Mouse (Mus musculus) midbrain, embryonic 16.5 days (tissue): ENCODE results near the gene Mark2. TPM values are rescaled to one million over a fixed set of nuclear protein-coding genes. Genes with fewer than 3 reads are reported as not detected.

ENCODE experiments used
- ATAC-seq: fragments of 200-750 bp; cut with Nextera tagmentation; 2 replicates; pipeline ENCODE4 v1.8.0; 2017; ENCODE audit warnings: moderate TSS enrichment
- H3K27ac ChIP-seq: fragments of 300-500 bp; sonication (generic); 2 replicates; pipeline ENCODE4 v1.5.1; 2014; ENCODE audit warnings: mild to moderate bottlenecking, low read length, mixed read lengths
- H3K27me3 ChIP-seq: fragments of 300-500 bp; sonication (generic); 2 replicates; pipeline ENCODE4 v1.6.1; 2014; ENCODE audit warnings: low read depth, low read length, mixed read lengths; ENCODE audit not compliant: control insufficient read depth, insufficient read depth
- H3K36me3 ChIP-seq: fragments of 300-500 bp; sonication (generic); 2 replicates; pipeline ENCODE4 v1.6.1; 2014; ENCODE audit warnings: mild to moderate bottlenecking, low read length, moderate library complexity, mixed read lengths; ENCODE audit not compliant: control insufficient read depth, insufficient read depth
- H3K4me1 ChIP-seq: fragments of 300-500 bp; sonication (generic); 2 replicates; pipeline ENCODE4 v1.6.1; 2014; ENCODE audit warnings: mild to moderate bottlenecking, low read length, mixed read lengths; ENCODE audit not compliant: control insufficient read depth, insufficient read depth
- H3K4me2 ChIP-seq: fragments of 300-500 bp; sonication (generic); 2 replicates; pipeline ENCODE4 v1.6.1; 2014; ENCODE audit warnings: mild to moderate bottlenecking, low read length, mixed read lengths
- H3K4me3 ChIP-seq: fragments of 300-500 bp; sonication (generic); 2 replicates; pipeline ENCODE4 v1.5.1; 2014; ENCODE audit warnings: low read depth, mild to moderate bottlenecking, low read length, moderate library complexity, mixed read lengths
- H3K9ac ChIP-seq: fragments of 300-500 bp; sonication (generic); 2 replicates; pipeline ENCODE4 v1.6.1; 2014; ENCODE audit warnings: low read depth, low read length, mixed read lengths
- H3K9me3 ChIP-seq: fragments of 300-500 bp; sonication (generic); replicated peaks from 2 replicates; pipeline ENCODE4 v1.6.1; 2014; ENCODE audit warnings: mild to moderate bottlenecking, low read length, mixed read lengths; ENCODE audit not compliant: control insufficient read depth, poor library complexity, severe bottlenecking
- WGBS: fragments of 180-500 bp; shearing (Covaris S2); extraction: QIAGEN DNeasy Blood & Tissue Kit; methylation state at CpG from one replicate; pipeline ENCODE4 v1.1.7; 2014; 5-methylcytosine and 5-hydroxymethylcytosine counted together
- polyA plus RNA-seq: library from polyadenylated mRNA; unstranded; fragments of >200 nt; fragmentation: Nextera tagmentation; extraction: Ambion mirVana; gene quantifications from 2 replicates; pipeline ENCODE4 v1.2.1, GENCODE M21; 2015

Gene Mark2
- polyA plus RNA-seq, 1 experiment from 2014 or later: 43.8 TPM

DNA sequence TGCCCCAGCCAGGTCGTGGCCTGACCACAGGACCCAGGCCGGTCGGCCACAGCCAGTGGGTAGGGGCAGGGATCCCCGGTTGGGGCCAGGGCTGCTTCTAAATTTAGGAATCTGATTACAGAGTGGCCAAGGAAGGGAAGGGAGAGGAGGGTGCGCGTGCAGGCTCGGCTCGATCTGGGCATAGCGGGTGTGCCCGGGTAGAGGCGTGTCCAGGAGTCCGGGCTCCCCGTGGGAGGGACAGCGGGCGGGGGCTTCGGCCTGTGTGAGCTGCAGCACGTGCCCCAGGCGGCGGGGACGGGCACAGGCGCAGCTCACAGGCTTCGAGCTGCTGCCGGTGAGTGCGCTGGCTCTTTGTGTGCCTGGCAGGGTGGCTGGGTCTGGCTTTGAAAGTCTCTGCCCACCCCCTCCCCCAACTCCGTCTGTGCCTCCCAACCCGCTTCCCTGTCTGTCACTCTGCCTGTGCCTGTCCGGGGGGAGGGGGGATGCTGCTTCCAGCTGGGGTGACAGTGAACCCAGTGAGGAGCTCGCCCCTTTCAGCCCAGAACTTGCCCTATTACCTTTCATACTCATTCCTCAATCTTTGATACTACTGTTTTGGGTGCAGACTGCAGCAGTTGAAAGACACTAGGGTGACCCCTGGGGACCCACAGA is 74.4 kb downstream of the Mark2 start, which contains the start of gene Rcor2:
Gene Rcor2 (plus strand): TSS at position 235 of the 651 bp plus-strand sequence.
- H3K4me2 ChIP-seq: peak within 1 kb of the TSS; percentile 64
- peak within 1 kb of the TSS; percentile 85 for H3K9ac ChIP-seq
- 2% methylated on average over 25 of the region's 28 CpGs for WGBS
- H3K4me1 ChIP-seq: peaks cover 48% of the 10 kb centered on the region
- peak within 1 kb of the TSS; percentile 93 for H3K27ac ChIP-seq
- no peaks in the 10 kb centered on the region for H3K27me3 ChIP-seq
- peak; percentile 49 for ATAC-seq
- H3K36me3 ChIP-seq: no peaks in the 10 kb centered on the region
- H3K4me3 ChIP-seq: peak within 1 kb of the TSS; percentile 60
- no peaks in the 10 kb centered on the region for H3K9me3 ChIP-seq

DNA sequence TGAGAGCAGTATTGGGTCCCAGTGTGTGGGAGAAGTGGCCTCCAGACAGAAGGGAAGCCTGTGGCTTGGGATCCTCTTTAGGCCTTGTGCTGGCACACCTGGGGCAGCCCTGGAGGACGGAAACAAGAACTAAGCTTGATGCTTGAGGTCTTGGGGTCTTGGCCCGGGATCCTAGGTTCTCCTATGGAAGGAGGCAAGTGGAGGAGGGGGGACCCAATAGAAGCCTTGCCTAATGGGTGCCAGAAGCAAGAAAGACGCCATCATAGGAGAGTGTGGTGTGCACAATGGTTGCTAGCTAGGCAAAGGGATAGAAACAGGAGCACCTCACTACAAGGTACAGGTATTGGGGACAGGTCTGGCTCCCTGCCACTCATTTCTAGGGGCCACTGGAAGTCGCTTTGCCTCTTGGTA is 75.2 kb downstream of the Mark2 start:
- no peaks in the 10 kb centered on the region for H3K27me3 ChIP-seq
- no peaks in the 10 kb centered on the region for H3K9me3 ChIP-seq
- peak overlapping the region; percentile 93 for H3K27ac ChIP-seq
- no peak overlapping the region; the same call in 1 of the 2 replicates for H3K9ac ChIP-seq
- H3K4me3 ChIP-seq: no peak overlapping the region
- H3K4me2 ChIP-seq: peak overlapping the region; percentile 64; the same call in 1 of the 2 replicates
- no peak for ATAC-seq
- peaks cover 45% of the 10 kb centered on the region for H3K4me1 ChIP-seq
- 25% methylated on average over 4 of the region's 4 CpGs for WGBS
- H3K36me3 ChIP-seq: no peaks in the 10 kb centered on the region

DNA sequence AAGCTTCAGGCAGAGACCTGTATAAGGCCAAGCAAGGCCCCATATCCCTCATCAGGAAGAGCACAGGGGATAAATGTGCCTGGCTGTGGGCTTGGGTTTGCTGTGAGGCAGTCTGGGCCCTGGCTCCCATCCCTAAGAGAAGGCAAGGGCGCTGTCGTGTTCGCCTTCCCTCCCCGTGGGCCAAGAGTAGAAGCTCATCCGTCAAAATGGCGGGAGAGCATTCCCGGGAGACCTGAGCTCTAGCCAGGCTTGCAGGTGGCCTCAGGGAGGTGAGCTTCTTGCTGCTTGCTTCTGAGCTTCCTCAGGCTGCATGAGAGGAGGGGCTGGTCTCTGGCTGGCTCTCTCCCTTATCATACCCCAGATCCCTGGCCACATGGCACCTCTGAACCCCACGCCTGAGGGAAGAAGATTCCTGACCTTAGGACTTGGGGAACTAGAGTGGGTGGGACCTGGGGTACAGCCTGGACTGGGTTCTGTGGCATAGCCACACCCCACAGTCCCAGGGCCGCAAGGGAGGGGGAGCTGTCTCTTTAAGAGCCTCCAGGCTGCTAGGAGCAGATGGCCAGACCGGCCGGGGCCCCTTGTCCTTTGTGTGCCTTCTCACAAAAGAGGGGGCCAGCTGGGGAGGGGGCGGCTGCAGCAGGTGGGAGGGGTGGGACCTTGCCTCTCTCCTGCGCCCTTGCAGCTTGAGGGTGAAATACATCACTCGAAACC is 76.0 kb downstream of the Mark2 start:
- Histone ChIP-seq H3K4me3 (no peak overlapping the region), H3K4me2 (no peak overlapping the region), H3K36me3 (no peaks in the 10 kb centered on the region), H3K27me3 (no peaks in the 10 kb centered on the region), H3K4me1 (peaks cover 40% of the 10 kb centered on the region), H3K9me3 (no peaks in the 10 kb centered on the region), H3K27ac (peak overlapping the region; percentile 93), H3K9ac (peak overlapping the region; percentile 43)
- ATAC-seq: no peak
- 11% methylated on average over 14 of the region's 14 CpGs for WGBS

DNA sequence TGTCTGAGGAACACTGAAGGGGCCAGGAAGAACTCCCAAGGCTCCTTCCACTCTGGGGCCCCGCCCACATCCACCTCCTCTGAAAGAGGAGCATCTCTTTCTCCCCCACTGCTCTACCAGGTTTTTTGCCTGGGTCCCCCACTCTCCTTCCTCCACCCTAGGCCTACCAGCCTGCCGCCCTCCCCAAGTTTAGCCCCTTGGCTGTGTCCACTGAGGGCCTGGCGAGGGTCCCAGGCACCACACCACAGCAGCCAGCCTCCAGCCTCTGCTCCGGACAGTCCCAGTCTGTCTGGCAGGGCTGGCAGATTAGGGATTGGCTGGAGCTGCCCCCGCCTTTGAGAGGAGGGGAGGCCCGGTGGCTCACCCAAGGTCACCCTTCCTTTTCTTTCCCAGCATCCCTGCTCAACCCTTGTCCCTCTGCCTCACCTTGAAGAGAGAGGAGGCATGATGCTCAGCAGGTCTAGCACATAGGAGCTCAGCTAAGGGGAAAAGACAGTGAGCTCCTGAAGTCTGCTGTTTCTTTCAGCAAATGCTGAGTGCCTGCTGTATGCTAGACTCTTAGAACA is 76.8 kb downstream of the Mark2 start:
- no peaks in the 10 kb centered on the region for H3K36me3 ChIP-seq
- peaks cover 32% of the 10 kb centered on the region for H3K4me1 ChIP-seq
- H3K27me3 ChIP-seq: no peaks in the 10 kb centered on the region
- H3K9me3 ChIP-seq: no peaks in the 10 kb centered on the region
- H3K4me2 ChIP-seq: no peak overlapping the region
- no peak overlapping the region for H3K4me3 ChIP-seq
- 12% methylated on average over 5 of the region's 6 CpGs for WGBS
- ATAC-seq: no peak
- no peak overlapping the region; the same call in 1 of the 2 replicates for H3K9ac ChIP-seq
- peak overlapping the region; percentile 93 for H3K27ac ChIP-seq

DNA sequence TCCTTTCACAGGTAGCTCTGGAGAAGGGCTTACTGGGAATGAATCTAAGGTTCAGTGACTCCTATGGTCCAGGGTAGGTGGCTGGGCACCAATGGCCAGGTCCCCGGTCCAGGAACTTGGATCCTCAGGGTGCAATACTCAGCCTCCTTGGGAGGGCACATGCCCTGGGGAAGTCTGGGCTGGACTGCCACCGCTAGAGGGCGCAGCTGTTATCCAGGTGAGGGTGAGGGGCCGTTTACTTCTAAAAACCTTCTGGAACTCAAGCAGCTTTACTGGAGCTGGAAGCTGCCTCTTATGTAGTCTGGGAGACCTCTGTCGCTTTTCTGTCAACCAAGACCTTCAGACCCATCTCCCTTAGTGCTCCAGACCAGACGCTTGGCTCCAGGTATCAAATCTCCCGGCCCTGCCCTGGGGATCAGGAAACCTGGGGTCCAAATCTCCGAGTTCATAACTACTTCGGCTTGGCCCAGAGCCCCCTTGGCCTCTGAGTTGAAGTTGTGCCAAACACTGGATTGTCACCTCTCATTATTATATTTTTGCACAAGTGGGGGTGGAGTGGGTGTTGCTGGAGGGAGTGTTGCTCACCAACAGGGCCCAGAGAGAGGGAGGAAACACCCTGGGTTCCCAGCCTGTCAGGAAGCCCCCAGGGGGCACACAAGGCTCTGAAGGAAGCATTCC is 77.4 kb downstream of the Mark2 start:
- no peaks in the 10 kb centered on the region for H3K9me3 ChIP-seq
- H3K9ac ChIP-seq: no peak overlapping the region
- H3K4me3 ChIP-seq: no peak overlapping the region
- 20% methylated on average over 9 of the region's 9 CpGs for WGBS
- ATAC-seq: no peak
- H3K27me3 ChIP-seq: no peaks in the 10 kb centered on the region
- H3K4me2 ChIP-seq: no peak overlapping the region
- no peak overlapping the region for H3K27ac ChIP-seq
- H3K36me3 ChIP-seq: no peaks in the 10 kb centered on the region
- H3K4me1 ChIP-seq: peaks cover 27% of the 10 kb centered on the region

DNA sequence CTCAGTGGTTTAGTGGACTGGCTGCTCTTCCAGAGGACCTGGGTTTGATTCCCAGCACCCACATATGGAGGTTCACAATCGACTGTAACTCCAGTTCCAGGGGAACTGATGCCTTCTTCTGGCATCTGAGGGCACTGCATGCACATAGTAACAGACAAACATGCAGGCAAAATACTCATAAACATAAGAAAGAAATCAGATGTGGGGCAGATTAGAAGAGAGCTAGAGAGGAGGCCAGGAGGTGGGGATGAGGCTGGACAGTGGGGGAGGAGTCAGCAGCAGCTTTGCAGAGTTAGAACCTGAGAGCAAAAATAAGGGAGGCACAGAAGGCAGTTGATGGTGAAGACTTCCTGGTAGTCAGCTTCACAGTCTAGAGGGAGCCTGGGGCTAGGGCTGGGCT is 79.1 kb downstream of the Mark2 start:
- Histone ChIP-seq H3K9ac (no peak overlapping the region), H3K36me3 (no peaks in the 10 kb centered on the region), H3K4me1 (peaks cover 21% of the 10 kb centered on the region), H3K27ac (no peak overlapping the region), H3K27me3 (no peaks in the 10 kb centered on the region), H3K4me2 (no peak overlapping the region), H3K9me3 (no peaks in the 10 kb centered on the region), H3K4me3 (no peak overlapping the region)
- WGBS: 96% methylated on average over 1 of the region's 1 CpGs
- ATAC-seq: no peak

DNA sequence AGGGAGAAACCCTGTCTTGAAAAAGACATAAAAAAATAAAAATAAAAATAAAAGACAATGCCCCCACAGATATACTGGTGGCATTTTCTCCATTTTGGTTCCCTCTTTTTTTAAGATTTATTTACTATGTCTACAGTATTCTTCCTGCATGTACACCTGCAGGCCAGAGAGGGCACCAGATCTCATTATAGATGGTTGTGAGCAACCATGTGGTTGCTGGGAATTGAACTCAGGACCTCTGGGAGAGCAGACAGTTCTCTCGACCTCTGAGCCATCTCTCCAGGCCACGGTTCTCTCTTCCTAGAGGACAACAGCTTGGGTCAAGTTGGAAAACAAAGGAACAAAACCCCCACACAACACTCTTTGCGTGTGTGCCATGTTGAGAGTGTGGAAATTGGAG is 79.7 kb downstream of the Mark2 start:
- Histone ChIP-seq H3K27me3 (no peaks in the 10 kb centered on the region), H3K4me1 (peaks cover 15% of the 10 kb centered on the region), H3K27ac (no peak overlapping the region), H3K36me3 (no peaks in the 10 kb centered on the region), H3K4me3 (no peak overlapping the region), H3K9ac (no peak overlapping the region), H3K4me2 (no peak overlapping the region), H3K9me3 (no peaks in the 10 kb centered on the region)
- WGBS: 92% methylated on average over 3 of the region's 3 CpGs
- ATAC-seq: no peak

DNA sequence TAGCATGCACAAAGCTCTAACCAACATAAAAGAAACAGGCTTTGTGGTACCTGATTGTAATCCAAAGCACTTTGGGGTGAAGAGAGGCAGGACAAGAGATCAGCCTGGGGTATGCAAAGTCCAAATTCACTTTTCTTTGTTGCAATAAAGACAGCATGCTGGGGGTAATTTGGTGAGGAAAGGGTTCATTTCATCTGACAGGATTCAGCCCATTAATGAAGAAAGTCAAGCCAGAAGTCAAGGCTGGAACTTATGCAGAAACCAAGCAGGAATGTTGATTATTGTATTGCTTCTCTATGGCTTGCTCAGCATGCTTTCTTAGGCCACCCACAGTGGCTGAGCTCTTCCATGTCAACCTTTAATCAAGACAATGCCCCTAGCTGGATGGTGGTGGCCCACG is 80.2 kb downstream of the Mark2 start:
- no peak overlapping the region for H3K4me3 ChIP-seq
- ATAC-seq: no peak
- no peak overlapping the region for H3K4me2 ChIP-seq
- H3K27ac ChIP-seq: no peak overlapping the region
- 79% methylated on average over 1 of the region's 1 CpGs for WGBS
- H3K9me3 ChIP-seq: no peaks in the 10 kb centered on the region
- H3K9ac ChIP-seq: no peak overlapping the region
- no peaks in the 10 kb centered on the region for H3K27me3 ChIP-seq
- no peaks in the 10 kb centered on the region for H3K36me3 ChIP-seq
- peaks cover 11% of the 10 kb centered on the region for H3K4me1 ChIP-seq
